Mouse (Mus musculus) granulocyte monocyte progenitor cell, adult 5-6 weeks (primary cell): ENCODE data around the gene Habp4. TPM values are rescaled to one million over a fixed set of nuclear protein-coding genes. Genes with fewer than 3 reads are reported as not detected.

Experiments used
- ATAC-seq: replicated peaks from 2 replicates; pipeline ENCODE4 v1.8.0; 2016; ENCODE audit warnings: mild to moderate bottlenecking, moderate TSS enrichment, inconsistent platforms; ENCODE audit not compliant: poor library complexity, severe bottlenecking
- total RNA-seq, 2 experiments: library from RNA; stranded (forward) in 1 of 2; stranded (reverse) in 1 of 2; fragments of 200-712, 200-1000 nt in 1 of 2; fragments of >200 nt in 1 of 2; fragmentation: Nextera tagmentation in 1 of 2; gene quantifications; 2 replicates each; pipeline ENCODE4 v1.2.3; 2014 to 2017

Habp4 gene
- total RNA-seq (2014; fragmentation: Nextera tagmentation): 6.7 and 7.5 TPM in 2 replicates
- 1.7 and 7.7 TPM in 2 replicates for total RNA-seq (2017)

- peak; percentile 98 for ATAC-seq
Measured at GRCm38 (mm10) chr13:64161548-64161915, at the start of gene Habp4. Gene Habp4 (plus strand): TSS chr13:64161824.

- no peak for ATAC-seq
Measured at GRCm38 (mm10) chr13:64117442-64117841, 44.2 kb upstream of the Habp4 start.

DNA sequence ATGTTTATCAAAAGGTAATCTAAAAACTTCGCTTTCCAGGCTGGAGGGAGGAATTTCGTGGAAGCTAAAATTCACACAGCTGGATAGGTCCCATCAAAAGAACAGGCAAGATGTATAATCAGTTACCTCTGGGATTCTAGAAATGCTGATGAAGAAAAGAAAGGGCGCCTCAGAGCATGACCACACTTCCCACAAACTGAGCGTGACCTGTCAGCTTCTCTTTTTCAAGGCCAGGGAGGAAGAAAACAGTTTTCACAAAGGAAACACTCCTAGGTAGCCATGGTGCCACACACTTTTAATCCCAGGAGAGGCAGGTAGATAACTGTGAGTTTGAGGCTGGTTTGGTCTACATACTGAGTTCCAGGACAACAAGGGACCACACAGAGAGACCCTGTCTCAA is 40.9 kb upstream of the Habp4 start:
- ATAC-seq: peak; percentile 52

GRCm38 (mm10) chr13:64123491-64124188 is 38.0 kb upstream of the Habp4 start:
- no peak for ATAC-seq

GRCm38 (mm10) chr13:64124886-64125285 is 36.7 kb upstream of the Habp4 start:
- no peak for ATAC-seq

DNA sequence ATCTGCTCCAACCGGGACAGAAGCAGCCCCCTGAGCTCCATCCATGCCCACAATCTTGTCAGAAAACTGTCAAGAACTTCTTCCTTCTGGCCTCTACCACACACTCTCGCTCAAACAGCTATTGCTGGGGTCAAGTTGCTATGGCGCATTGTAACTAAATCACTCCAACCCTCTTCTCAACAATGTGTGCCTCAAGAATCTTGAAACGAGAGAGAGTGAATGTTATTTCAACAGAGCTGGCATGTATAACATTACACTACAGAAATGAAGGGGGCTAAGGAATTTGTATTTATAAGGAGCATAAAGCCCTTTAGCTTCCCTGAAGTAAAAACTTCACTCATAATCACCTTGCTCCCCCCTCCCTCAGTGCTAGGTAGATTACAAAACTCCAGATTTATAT is 35.3 kb upstream of the Habp4 start:
- ATAC-seq: no peak

- ATAC-seq: peak; percentile 88
Measured at GRCm38 (mm10) chr13:64128858-64129615, 32.6 kb upstream of the Habp4 start, which contains the start of gene Slc35d2. Gene Slc35d2 (minus strand): TSS chr13:64129368.

- peak; percentile 65 for ATAC-seq
Measured at GRCm38 (mm10) chr13:64129616-64130375, 31.8 kb upstream of the Habp4 start.

DNA sequence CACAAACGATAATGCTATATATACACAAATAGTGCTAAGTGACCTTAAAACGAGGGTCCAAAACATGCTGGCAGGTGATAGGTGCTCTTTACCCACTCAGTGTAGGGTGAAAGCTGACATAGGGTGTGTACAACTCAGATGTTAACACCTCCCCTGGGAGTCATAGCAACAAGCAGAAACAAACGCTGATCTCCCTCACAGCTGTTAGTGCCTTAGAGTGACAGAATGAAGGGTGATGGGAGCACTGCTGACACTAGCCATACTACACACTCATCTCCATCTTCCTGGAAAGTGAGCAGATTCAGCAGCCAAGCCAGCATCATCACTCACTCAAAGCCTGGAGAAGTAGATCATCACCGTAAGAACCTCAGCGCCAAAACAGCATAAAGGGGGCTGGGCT is 11.5 kb upstream of the Habp4 start:
- ATAC-seq: no peak

- ATAC-seq: peak; percentile 52
Measured at GRCm38 (mm10) chr13:64152241-64152669, 9.4 kb upstream of the Habp4 start.

DNA sequence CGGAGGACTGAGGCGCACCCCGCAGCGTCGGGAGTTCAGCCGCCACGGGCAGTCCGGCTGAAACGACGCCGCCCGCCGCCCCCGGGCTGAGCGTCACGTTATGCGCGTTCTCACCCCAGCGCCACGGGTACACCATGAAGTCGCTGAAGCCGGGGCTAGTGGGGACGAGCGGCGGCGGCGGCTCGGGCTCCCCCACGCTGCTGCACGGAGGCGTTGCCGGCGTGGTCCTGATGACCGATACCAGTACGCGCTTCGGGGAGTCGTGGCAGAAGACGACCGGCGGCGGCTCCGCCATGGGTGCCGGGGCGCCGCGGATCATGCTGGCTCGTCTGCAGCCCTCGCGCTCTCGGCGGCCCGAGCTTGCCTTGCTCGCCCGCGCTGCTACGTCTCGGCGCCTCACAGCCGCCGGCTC is 8.9 kb upstream of the Habp4 start:
- 0 out of 2 replicates have a peak, but pooled peaks have one; percentile 0 for ATAC-seq

- ATAC-seq: peak; percentile 80
Measured at GRCm38 (mm10) chr13:64153083-64153682, 8.4 kb upstream of the Habp4 start, which contains the start of gene Zfp367. Gene Zfp367 (minus strand): TSS chr13:64153202.

GRCm38 (mm10) chr13:64153751-64154267 is 7.8 kb upstream of the Habp4 start:
- peak; percentile 18 for ATAC-seq

- ATAC-seq: no peak
Measured at GRCm38 (mm10) chr13:64154651-64155050, 7.0 kb upstream of the Habp4 start.

DNA sequence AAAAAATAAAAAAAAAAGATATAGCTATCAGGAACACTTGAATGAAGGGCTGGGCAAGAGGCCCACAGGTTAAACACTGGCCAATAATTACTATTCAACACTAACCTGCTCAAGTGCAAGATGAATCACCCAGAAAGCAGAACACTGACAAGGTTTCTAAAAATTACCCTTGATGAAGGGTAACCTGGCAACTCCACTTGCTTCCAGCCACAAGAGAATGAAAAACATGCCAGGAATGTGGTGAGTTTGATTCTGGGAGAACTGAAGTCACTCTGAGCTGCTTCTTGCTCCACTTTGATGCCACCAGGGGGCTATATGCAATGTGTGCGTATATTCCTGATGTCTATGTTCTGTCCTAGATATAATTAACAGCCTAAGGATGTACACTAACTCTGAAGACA is 6.5 kb upstream of the Habp4 start:
- ATAC-seq: no peak

DNA sequence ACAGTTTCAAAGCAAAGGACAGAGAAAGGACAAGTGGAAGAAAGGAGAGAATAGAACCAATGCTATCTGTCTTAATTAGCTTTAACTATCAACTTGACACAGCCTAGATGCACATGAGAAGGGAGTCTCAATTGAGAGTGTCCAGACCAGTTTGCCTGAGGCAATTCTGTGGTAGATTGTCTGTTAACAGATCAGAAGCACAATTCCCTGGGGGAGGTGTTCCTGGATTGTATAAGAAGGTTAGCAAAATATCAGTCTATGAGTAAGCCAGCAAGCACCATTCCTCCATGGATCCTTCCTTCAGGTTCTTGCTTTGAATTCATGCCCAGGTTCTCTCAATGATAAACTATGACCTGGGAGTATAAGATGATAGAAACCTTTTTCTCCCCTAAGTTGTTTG is 4.7 kb upstream of the Habp4 start:
- ATAC-seq: no peak

DNA sequence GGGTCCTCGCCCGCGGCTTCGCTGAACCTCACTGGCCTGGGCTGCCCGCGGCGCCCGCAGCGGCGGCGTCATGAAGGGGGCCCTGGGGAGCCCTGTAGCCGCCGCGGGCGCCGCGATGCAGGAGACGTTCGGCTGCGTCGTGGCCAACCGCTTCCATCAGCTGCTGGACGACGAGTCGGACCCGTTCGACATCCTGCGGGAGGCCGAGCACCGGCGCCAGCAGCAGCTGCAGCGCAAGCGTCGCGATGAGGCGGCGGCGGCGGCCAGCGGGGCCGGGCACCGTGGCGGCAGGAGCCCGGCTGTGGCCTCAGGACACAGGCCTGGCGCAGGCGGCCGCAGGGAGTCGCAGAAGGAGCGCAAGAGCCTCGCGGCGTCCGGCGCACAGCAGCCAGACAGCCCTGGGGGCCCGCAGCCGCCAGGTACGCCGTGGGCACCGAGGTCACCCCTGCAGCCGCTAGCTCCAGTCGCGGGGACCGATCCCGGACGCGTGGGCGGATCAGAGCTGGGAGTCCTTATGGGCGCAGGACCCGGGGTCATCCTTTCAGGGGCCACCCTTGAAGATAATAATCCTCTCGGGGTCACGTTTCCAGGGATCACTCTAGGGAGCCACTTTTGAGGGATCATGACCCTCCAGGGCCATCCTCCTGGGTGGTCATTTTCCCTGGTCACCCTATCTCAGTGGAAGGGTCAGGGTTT is 440 bp downstream of the Habp4 start:
- peak; percentile 21 for ATAC-seq

DNA sequence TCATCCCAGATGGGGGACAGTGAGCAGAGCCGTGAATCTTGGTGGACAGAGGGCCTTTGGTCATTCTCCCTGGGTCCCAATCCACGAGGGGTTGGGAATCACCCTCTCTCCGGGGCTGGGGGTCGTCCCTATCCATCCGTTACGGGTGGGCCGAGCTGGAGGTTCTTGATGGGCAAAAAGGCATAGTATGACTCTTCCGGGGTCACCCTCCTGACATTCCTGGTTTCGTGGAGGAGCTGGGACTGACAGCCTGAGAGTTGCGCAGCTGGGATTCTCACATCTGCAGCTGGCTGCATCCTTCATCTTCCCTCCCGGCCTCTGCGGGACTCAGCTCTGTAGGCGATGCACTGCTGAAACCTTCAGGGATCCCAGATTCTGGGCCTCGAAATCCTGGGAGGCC is 1.0 kb downstream of the Habp4 start:
- ATAC-seq: no peak

DNA sequence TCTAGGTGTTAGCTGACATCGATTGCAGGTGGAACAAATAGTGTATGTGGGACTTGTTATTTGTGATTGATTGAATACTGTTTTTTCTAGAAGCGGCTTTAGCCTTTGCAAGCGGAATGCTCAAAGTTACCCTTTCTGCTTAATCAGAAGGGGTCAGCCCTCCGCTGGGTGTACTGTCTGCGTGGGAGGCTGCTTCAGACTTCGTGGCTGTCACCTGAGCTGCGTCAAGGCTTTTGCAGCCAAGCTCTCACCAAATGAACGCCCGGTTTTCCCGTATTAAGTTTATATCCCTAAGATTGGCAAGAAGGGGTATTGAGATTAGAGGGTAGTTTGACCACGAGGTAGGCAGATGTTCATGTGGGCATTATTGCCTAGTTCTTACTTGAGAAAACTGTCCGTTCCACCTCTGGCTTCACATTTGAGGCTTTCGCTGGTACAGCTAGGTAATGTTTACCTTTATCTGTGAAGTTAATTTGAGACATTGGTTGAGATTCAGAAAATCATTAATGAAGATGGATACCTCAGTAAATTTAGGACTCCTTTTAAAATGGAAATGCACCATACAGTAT is 1.6 kb downstream of the Habp4 start:
- ATAC-seq: no peak
